Mouse (Mus musculus) adipocyte (in vitro differentiated cells): ENCODE measurements around the gene Clcn3.
A peak's percentile ranks its signal among the peaks of the same experiment; 100 is the strongest.

ENCODE experiments used
- DNase-seq: peaks from one replicate; pipeline ENCODE4 v3.0.0-alpha.2; 2016; ENCODE audit warnings: low spot score

Clcn3 gene

DNA sequence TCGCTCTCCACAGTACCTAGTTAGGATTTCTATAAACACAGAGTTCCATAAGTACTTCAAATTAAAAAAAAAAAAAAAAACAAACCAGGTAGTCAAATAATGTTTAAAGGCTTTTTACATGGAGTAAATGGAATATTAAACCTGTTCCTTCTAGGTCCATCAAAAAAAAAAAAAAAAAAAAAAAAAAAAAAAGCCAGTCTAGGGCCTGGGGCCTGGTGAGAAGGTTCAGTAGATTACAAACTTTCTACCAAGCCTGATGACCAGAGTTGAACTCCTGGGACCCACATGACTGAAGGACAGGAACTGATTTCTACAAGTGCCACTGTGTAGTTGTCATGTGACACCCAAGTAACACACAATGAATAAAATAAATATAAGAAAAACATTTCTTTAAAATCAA is 31.3 kb downstream of the Clcn3 start:
- DNase-seq: no peak

DNA sequence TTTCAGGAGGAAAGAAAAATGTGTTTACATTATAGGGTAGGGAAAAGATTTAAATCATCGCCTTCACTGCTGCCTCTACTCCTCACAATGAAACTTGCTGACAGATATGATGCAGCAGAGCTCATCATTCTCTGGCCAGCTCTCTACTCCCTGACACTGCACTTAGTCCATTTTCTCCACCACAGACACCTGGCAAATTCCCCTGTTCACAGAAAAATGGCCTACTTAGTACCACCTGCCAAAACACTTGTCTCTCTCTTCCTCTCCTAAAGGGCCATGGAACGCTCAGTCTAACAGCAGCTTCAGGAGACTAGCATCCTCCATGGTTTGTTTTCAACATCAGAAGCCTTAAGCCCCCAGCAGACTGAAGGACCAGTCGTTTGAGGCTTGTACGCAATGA is 31.8 kb downstream of the Clcn3 start:
- no peak for DNase-seq

DNA sequence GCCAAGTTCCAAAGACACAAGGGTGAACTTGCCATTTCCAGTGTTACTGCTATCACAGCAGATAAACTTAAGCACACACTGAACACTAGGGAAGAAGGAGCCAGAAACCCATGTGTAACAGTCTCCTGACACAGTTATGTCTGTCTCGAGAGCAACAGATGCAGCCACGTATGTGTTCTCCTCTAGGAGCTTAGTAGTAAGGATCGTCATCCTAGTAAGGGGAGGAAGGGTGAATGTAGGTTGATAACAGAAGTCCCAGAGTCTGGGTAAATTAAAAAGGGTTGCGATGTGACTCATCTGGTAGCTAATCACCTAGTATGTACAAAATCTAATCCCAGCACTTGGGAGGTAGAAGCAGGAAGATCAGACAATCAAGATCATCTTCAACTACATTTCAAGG is 33.2 kb downstream of the Clcn3 start:
- DNase-seq: no peak

DNA sequence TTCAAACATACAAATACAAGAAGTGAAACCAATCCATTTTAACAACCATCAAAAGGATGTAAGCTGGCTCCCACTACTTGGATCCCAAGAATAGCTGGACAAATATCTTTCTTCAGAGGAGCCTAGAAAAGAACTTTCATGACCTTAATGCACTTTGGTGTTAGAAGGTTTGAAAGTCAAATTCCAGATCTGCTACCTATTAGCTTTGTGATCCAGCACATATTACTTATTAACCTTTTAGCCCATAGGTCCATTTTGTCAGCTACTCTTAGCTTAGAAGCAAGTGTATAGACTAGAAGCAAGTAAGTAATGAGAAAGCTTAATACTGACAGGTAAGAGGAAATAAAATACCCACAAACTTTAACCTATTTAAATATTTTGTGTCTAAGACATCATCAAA is 35.6 kb downstream of the Clcn3 start:
- no peak for DNase-seq

DNA sequence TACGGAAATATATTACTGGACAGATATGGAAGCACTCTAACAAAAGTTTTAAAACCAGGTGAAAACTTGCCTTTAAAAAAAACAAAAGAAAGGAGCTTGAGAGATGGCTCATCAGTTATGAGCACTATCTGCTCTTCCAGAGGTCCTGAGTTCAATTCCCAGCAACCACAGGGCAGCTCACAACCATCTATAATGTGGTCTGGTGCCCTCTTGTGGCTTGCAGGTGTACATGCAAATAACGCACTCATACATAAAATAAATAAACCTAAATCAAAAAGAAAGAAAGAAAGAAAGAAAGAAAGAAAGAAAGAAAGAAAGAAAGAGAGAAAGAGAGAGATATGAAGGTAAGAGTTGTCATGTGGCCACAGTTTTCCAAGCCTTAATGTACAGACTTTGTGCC is 40.2 kb downstream of the Clcn3 start:
- DNase-seq: no peak

DNA sequence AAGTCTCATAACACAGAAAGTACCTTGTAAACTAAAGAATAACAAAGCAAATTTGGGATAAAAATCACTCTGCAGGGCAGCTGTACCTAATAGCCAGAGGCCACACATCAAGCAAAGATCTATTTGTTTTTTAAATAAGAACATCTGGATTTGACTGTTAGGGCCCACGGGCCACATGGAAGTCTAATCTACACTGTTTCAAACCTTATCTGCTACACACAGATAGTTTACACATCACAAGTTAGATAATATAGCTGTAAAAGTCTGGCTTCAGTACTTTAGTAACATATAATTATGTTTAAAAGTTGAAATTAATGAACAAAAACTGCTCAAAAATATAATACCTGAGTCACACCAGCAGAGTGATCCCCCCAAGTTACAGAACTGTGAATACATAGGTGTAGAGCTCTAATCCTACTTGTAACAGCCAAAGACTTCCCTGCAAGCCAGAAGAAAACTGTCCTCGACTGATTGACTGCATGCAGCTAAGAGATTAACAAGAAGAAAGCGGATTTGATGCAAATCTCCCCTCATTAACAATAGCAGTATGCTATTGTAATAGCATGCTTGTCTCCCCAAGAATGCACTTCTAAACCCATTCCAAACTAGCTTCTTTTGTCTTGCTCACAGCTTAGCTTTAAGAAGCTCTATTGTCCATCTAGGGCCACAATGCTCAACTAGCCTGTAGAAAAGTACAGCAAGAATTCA is 44.2 kb downstream of the Clcn3 start:
- no peak for DNase-seq

DNA sequence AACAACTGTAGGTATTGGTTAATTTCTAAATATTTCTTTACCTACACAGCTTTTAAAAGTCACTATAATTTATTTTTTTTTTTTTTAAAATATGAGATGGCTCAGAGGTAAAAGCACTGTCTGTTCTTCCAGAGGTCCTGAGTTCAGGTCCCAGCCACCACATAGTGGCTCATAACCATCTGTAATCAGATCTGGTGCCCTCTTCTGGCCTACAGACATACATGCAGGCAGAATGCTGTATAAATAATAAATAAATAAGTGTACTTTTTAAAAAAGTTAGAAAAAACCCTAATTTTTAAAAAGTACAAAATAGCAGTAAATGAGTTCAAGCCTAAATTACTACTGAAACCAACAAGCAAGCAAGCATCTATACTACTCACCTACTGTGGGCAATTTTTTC is 49.5 kb downstream of the Clcn3 start:
- DNase-seq: no peak

DNA sequence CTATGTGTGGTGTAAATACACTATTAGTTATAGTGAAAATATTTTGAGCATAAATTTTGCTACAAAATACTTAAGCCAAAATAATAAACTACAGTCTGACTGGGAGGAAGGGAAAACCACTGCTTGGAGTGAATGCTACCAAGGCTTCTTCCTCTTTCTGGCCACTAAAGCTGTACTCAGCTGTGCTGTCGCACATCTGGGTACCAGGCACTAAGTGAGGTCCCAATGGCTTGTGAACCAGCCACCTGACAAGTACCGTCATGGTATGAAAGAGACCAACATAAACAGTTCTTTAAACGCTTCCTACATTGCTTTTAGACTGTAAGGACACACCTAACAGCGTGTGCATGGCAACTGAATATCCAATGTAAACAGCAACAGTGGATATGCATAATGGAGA is 62.9 kb downstream of the Clcn3 start:
- DNase-seq: no peak

DNA sequence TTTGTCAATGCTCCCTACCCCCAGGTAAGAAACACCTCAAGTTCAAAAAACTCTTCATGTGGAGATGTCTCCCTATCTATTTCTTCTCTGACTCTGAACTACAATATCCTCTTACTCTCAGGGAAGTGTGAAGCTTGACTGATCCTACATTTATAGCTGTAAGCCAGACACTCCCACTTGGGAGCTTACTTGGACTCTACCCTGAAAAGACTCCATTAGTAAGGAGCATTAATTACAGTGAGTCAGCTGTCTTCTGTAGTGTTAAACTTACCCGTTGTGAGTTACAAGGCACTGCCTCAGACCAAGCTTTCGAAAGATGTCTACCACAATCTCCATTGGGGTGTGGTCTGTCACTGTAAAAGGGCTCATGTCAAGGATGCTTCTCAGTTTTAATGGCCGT is 64.0 kb downstream of the Clcn3 start:
- no peak for DNase-seq

DNA sequence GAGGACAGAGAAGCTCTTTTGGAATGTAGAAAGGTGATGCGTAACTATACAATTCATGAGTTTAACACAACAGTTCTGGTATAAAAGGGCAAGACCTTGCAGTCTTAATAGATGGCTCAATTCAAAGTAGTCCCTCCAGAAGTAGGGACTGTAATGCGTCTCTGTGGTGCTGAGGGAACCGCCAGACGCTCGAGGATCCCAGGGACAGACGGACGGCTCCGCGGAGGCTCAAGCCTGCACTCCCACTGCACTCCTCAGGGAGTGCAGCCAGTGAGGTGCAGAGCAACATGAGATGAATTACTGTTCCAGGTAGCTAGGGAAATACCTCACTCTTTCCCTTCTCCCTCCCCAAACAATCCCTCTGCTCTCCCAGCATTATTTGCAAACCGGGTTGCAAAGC is 70.5 kb downstream of the Clcn3 start:
- DNase-seq: no peak

DNA sequence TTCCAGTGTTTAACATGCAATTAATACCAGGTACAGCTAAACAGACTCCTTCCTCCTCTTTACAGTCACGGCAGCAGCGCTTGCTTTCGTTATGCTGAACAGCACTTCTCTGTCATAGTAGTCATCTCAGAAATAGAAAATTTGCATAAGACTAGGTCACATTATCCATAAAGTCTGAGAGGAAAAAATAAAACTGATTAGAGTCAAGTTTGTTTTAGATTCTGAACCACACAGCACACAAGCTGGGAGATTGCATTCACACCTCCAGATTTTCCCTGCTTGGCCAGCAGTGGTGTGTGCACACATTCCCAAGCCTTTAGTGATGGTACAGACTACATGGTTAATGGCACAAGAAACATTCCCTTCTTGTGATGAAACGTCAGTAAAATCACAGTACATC is 71.0 kb downstream of the Clcn3 start:
- DNase-seq: no peak

DNA sequence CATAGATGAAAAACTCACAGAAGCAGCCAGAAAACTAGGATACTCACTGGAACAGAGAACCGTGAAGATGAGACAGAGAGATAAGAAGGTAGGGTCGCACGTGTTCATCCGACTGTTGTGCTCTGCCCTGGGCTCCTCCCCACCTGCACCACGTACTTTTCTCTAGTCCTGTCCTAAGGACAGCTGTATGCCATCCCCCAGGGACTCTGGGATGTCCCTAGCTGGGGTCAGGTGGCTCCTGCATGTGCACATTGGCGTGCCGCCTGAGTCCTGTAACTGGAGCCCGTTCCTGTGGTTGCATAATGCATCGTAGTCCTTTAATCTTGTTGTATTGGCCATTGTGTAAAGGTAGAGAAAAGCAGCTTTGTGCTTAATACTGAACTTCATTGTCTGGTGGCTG is 83.0 kb downstream of the Clcn3 start:
- peak; percentile 13 for DNase-seq

DNA sequence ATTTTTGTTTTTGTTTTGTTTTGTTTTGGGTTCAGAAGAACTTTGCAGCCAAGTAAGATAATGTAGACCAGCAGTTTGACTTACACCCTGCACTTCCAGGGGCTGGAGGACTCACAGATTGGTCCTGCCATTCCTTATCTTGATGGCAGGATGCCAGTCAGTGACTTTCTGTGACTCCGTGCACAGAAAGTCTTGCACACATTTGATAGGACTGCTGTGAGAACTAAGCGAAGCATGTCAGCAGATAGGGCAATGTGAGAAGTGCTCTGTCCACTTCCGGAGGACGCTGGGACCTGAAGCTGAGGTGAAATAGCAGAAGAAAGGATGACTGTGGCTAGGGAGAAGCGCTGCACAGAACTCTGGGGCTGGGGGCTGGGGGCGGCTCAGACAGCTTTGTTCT is 87.2 kb downstream of the Clcn3 start:
- peak; percentile 18 for DNase-seq

DNA sequence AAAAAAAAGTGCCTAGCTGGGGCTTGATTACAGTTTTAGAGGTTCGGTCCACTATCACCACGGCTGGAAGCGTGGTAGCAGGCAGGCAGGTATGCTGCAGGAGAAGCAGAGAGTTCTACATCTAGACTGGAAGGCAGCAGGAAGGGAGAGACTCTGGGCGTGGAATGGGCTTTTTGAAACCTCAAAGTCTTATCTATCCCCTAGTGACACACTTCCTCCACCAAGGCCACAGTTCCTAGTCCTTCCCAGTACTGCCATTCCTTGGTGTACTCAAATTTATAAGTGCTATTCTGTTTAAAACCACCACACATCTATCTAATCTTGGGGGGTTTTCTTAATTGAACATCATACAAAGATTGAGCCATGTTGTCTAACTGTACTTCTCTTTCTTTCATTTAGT is 91.3 kb downstream of the Clcn3 start:
- no peak for DNase-seq

DNA sequence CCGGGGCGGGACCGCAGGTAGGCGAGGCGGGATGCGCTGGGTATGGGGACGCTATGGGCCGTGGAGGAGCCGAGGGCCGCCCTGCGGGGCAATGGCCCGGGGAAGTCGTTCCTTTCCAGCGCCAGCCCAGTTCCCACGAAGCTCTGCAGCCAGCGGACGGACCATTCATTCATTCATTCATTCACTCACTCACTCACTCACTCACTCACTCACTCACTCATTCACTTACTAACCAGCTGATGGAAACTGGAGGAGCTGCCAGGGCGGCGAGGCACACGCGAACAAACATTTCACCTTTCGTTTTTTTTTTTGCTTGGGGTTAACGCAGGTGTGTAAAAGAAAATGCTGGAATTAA is 92.6 kb downstream of the Clcn3 start:
- no peak for DNase-seq

DNA sequence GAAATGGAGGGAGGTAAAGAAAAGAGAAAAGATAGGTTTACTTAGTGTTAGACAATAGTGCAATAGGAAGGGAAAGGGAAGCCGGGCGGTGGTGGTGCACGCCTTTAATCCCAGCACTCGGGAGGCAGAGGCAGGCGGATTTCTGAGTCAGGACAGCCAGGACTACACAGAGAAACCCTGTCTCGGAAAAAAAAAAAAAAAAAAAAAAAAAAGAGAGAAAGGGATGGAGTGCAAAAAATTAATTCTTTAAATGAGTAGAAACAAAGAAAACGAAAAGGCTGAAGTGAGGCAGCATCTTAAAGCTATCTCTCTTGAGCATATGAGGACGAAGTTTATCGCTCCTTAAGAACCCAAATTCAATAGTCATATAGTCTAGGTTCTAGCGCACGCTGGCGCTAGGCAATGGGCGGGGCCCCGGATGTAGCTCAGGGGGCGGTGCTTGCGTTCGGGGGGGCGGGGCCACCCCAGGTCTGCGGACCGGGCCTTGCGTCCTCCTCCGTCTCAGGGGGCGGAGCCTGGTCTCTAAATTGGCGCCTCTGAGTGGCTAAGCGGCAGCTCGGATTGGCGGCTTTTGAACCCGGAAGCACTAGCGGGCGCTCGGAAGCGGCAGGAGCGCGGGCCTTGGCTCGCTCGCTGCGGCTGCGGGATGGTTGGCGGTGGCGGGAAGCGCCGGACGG is 93.1 kb downstream of the Clcn3 start, which contains the start of gene Hpf1:
Gene Hpf1, plus strand, starts transcription at position 576 of the 677 bp plus-strand sequence.
- DNase-seq: peak; percentile 98

DNA sequence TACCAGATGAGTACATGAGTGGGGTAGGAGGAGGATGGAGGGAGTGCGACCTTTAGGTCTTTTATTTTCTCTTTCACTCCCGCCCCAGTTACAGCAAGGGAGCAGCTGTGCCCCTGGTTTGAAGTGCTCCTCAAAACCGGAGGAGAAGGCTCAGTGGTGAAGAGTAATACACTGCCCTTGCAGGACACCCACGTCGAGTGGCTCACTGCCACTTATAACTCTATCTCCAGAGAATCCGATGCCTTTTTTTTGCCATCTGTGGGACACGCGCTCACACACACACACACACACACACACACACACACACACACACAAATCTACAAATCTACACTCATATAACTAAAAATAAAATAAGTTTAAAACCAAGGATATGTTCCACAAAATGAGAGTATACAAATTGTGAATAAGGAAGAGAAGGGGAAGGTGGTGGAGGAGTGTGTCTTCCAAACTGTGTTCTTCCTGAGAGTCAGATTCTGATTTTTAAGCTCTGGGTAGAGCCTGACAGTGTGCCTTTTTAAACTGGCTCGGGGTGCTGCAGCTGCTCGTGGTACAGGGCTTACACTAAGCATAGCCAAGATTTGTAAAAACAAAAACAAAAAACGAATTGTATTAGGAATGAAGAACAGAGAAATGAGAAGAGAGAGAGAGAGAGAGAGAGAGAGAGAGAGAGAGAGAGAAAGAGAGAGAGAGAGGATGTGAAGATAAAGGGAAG is 93.8 kb downstream of the Clcn3 start:
- no peak for DNase-seq

DNA sequence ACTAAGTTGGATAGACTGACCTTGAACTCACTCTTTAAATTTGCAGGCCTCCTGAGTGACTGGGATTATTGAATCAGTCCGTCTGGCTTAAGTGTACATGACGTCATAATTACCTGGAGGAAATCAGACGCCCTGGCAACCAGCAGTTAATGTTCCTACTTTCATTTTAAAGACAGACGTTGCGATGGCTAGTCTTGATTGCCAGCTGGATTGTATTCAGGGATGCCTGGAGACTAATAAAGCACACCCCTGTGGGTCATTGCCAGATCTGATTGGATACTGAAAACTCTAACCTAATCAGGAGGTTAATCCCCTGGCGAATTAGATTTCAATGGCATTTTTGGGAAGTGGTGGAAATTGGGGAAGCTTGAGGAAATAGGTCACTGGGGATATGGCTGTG is 96.4 kb downstream of the Clcn3 start:
- no peak for DNase-seq

DNA sequence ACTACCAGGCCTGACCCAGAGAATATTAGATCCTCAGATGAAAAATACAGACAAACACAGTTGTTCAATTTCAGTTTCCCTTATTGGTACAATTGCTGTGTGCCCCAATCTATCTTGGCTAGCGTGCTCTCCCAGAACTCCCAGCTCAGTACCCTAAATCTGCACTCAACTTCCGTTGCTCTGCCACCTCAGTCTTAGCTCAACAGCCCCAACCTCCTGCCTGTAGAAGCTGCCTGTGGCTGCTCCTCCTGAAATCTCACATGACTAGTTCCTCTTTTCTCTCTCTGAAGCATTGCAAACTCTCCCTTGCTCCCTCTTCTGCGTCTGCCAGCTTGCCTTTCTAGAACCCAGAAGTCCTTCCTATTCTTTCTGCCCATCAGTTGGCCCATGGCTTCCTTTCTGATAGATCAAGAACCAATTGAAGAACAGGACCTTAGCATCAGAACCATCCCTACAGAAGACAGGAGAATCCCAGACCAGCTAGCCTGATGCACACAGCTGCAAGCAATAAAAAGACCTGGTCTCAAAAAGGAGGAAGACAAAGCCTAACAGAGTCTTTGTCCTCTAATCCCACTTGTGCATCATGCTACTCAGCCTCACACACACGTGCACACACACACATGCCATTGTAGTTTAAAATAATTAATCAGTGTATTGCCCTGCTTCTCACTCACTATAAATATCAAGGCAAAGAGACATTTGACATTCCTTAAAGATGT is 99.5 kb downstream of the Clcn3 start:
- no peak for DNase-seq

DNA sequence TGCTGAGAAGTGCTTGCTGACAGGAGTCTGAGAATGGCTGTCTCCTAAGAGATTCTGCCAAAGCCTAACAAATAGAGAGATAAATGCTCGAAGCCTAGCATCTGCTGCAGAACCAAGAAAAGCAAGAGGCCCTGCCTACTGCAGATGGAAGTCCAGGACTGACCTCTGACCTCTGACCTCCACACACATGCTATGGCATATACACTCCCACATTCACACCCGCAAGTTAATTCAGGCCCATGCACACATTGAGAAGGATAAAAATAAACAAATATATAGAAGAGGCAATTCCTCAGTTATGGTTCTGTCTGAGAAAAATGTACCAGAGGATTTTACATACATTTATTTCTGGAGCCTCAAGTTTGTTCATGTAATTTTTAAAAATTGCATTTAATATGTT is 104.5 kb downstream of the Clcn3 start:
- DNase-seq: no peak

DNA sequence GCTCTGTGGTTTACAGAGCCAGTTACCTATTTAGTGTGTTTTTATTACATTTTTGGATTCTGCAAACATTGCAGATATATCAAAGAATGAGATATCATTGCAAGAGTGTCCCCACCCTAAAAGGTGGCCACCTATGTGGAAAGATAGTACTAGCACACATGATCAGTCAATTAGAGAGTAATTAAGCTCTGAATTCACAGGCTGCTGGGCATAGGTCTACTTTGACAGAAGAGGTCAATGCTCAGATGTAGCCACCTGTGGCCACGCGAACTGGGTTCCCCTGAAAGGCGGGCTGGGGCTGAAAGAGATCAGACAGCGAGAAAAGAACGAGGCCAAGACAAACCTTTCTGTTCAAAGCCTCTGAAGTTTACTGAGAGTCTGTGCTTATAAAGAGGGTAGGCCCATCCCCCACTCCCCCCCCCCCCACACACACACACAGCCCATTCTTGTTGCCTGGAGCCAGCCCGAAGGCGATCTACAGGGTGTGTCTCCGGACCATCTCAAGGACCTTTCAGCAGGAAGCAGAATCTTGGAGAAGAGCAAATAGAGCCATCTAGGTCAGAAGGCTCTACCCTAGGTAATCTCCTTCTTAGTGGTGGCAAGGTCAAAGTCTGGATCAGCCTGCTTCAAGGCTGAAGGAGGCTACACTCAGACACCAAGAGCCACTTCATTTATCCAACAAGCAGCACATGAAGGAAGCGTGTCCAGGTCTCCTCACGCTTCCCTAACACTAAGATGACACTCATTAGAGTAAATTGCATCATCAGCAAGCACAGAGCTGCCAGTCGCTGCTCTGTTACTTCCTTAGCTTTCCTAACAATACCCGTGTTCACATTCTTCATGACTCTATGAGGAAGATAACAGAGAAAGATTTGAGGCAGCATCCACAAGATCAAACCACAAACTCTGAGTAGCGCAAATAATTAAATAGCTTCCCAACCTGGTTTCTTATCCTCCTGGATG is 112.6 kb downstream of the Clcn3 start:
- DNase-seq: no peak

DNA sequence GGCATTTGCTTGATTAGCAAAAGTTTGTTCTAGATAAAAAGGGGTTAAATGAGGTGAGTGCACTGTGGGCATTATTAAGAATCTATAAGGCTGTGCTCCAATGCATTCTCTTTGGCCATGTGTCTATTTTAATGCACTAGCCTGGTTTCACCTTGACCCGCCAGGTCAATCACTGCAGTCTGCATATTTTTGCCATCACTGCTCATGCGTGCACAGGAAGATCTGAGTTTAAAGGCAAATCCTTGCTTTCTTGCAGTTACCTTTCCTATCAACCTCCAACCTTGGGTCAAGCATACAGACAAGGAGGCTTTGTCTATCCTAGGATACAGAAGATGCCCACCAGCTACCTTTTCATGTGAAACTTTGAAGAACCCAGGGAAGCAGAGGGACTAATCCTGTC is 113.3 kb downstream of the Clcn3 start:
- DNase-seq: no peak
